Mouse (Mus musculus) hindbrain, embryonic 14.5 days (tissue): ENCODE results near the gene Wdr18. TPM values are rescaled to one million over a fixed set of nuclear protein-coding genes. Genes with fewer than 3 reads are reported as not detected.

Experiments used
- ATAC-seq: fragments of 200-750 bp; cut with Nextera tagmentation; 2 replicates; pipeline ENCODE4 v1.8.0; 2017; ENCODE audit warnings: moderate number of reproducible peaks, mild to moderate bottlenecking, moderate TSS enrichment, moderate library complexity; ENCODE audit not compliant: low FRiP score
- DNase-seq: peaks from one replicate; pipeline ENCODE4 v3.0.0-alpha.2; 2015; ENCODE audit warnings: low spot score
- H3K27ac ChIP-seq: fragments of 300-500 bp; sonication (generic); 2 replicates; pipeline ENCODE4 v1.5.1; 2014; ENCODE audit warnings: mild to moderate bottlenecking, moderate library complexity
- H3K27me3 ChIP-seq: fragments of 300-500 bp; sonication (generic); 2 replicates; pipeline ENCODE4 v1.6.1; 2014; ENCODE audit warnings: mild to moderate bottlenecking, low read length, mixed read lengths; ENCODE audit not compliant: control insufficient read depth, insufficient read depth
- H3K36me3 ChIP-seq: fragments of 300-500 bp; sonication (generic); replicated peaks from 2 replicates; pipeline ENCODE4 v1.6.1; 2014; ENCODE audit not compliant: control insufficient read depth, insufficient read depth
- H3K4me1 ChIP-seq: fragments of 300-500 bp; sonication (generic); replicated peaks from 2 replicates; pipeline ENCODE4 v1.6.1; 2014; ENCODE audit warnings: antibody characterized with exemption, low read length, mixed read lengths; ENCODE audit not compliant: control insufficient read depth, insufficient read depth
- H3K4me2 ChIP-seq: fragments of 300-500 bp; sonication (generic); replicated peaks from 2 replicates; pipeline ENCODE4 v1.6.1; 2014; ENCODE audit warnings: mild to moderate bottlenecking, moderate library complexity
- H3K4me3 ChIP-seq: fragments of 300-500 bp; sonication (generic); replicated peaks from 2 replicates; pipeline ENCODE4 v1.5.1; 2014; ENCODE audit warnings: mild to moderate bottlenecking, low read length
- H3K9ac ChIP-seq: fragments of 300-500 bp; sonication (generic); 2 replicates; pipeline ENCODE4 v1.6.1; 2014
- H3K9me3 ChIP-seq: fragments of 300-500 bp; sonication (generic); 2 replicates; pipeline ENCODE4 v1.6.1; 2016; ENCODE audit warnings: low read length; ENCODE audit not compliant: control insufficient read depth
- WGBS: fragments of 180-500 bp; shearing (Covaris S2); extraction: QIAGEN DNeasy Blood & Tissue Kit; methylation state at CpG from one replicate; pipeline ENCODE4 v1.1.7; 2014; 5-methylcytosine and 5-hydroxymethylcytosine counted together
- polyA plus RNA-seq: library from polyadenylated mRNA; unstranded; fragments of >200 nt; fragmentation: Nextera tagmentation; extraction: Ambion mirVana; gene quantifications from 2 replicates; pipeline ENCODE4 v1.2.1, GENCODE M21; 2014

Wdr18 gene
- polyA plus RNA-seq = 91.8 and 97.8 TPM in 2 replicates

DNA sequence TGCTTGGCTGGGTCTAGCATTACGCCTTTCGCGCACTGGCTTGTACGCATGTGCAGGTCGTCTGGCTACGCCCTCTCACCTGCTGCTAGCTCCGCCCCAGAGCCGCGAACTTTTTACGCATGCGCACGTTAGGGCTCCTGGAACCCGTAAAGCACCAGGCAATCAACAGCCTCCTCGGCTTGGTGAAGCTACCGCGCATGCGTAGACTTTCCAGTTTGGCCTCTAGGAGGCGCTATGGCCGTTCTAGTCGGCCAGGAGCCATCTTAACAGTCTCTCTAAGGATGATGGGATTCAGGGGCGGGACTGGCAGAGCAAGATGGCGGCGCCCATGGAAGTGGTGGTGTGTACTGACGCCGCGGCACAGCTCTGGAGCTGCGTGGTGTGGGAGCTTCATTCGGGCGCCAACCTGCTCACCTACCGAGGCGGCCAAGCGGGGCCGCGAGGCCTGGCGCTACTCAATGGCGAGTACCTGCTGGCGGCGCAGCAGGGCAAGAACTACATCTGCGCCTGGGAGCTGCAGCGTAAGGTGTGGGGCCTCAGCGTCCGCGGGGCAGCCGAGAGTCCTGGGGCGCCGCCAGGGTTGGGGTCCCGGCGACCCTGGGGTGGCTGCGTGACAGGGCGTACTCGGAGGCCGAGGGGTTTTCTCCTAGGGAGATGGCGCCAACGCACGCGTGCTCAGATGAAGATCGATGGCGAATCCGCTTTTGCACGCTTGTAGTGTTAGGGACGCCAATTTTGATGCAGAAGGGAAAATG is at the start of gene Wdr18:
Wdr18 (plus strand) TSS at position 306 of the 755 bp plus-strand sequence.
- peak; percentile 100 for DNase-seq
- no peaks in the 10 kb centered on the region for H3K9me3 ChIP-seq
- H3K4me1 ChIP-seq = peaks cover 10% of the 10 kb centered on the region
- peak within 1 kb of the TSS; percentile 69; the same call in 1 of the 2 replicates for H3K27ac ChIP-seq
- WGBS = under 1% methylated on average over 61 of the region's 61 CpGs
- peaks cover 37% of the 10 kb centered on the region for H3K36me3 ChIP-seq
- H3K27me3 ChIP-seq = no peaks in the 10 kb centered on the region
- peak within 1 kb of the TSS; percentile 88 for H3K4me2 ChIP-seq
- peak within 1 kb of the TSS; percentile 83 for H3K9ac ChIP-seq
- ATAC-seq = peak; percentile 96
- H3K4me3 ChIP-seq = peak within 1 kb of the TSS; percentile 96

DNA sequence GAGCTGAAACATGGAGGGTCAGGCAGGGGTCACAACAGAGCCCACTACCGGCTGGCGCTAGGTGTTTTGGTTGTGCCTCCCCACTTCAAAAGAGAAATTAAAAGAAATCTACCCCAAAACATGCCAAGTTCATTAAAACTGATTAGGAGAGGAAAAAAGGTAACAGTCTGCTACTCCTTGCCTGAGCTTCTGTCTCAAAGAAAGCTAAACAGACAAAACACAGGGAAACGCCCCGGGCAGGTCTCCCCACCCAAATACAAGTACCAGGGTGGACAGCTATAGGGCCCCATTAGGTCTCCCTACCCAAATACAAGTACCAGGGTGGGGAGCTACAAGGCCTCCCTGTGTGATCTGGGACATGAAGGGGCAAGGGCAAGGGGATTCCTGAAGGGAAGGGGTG is 49.4 kb upstream of the Wdr18 start, which contains the start of gene Gm26602:
Gm26602 (plus strand) TSS at position 301 of the 400 bp plus-strand sequence.
- H3K27ac ChIP-seq = peak within 1 kb of the TSS; percentile 98
- H3K4me1 ChIP-seq = peaks cover 20% of the 10 kb centered on the region
- no peak within 1 kb of the TSS for H3K4me3 ChIP-seq
- ATAC-seq = no peak
- DNase-seq = no peak
- H3K27me3 ChIP-seq = no peaks in the 10 kb centered on the region
- peak within 1 kb of the TSS; percentile 42; the same call in 1 of the 2 replicates for H3K4me2 ChIP-seq
- H3K9ac ChIP-seq = peak within 1 kb of the TSS; percentile 83
- WGBS = 95% methylated on average over 4 of the region's 4 CpGs
- no peaks in the 10 kb centered on the region for H3K9me3 ChIP-seq
- H3K36me3 ChIP-seq = peaks cover 23% of the 10 kb centered on the region

DNA sequence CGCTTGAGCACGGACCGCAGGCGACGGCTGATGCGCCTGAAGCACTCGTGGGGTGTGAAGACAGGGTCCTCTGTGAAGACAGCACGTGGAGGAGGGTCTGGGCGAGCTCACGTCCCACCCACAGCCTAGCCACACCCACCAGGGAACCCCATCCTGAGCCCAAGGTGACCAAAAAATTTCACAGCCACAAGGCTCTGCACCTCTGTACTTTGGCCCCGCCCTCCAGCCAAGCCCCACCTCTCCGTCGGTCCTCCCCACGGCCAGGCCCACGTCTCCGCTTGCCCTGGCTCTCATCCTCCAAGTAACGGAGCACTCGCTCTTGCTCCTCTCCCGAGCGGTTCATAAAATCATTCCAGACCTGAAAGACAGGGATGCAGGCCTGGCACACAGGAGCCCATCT is 47.5 kb upstream of the Wdr18 start:
- ATAC-seq = no peak
- Histone ChIP-seq H3K4me1 (peaks cover 29% of the 10 kb centered on the region), H3K36me3 (peaks cover 16% of the 10 kb centered on the region), H3K27ac (no peak overlapping the region), H3K4me2 (no peak overlapping the region), H3K9ac (no peak overlapping the region), H3K9me3 (no peaks in the 10 kb centered on the region), H3K4me3 (no peak overlapping the region), H3K27me3 (peaks cover under 1% of the 10 kb centered on the region; the same call in 1 of the 2 replicates)
- DNase-seq = no peak
- 69% methylated on average over 20 of the region's 20 CpGs for WGBS

DNA sequence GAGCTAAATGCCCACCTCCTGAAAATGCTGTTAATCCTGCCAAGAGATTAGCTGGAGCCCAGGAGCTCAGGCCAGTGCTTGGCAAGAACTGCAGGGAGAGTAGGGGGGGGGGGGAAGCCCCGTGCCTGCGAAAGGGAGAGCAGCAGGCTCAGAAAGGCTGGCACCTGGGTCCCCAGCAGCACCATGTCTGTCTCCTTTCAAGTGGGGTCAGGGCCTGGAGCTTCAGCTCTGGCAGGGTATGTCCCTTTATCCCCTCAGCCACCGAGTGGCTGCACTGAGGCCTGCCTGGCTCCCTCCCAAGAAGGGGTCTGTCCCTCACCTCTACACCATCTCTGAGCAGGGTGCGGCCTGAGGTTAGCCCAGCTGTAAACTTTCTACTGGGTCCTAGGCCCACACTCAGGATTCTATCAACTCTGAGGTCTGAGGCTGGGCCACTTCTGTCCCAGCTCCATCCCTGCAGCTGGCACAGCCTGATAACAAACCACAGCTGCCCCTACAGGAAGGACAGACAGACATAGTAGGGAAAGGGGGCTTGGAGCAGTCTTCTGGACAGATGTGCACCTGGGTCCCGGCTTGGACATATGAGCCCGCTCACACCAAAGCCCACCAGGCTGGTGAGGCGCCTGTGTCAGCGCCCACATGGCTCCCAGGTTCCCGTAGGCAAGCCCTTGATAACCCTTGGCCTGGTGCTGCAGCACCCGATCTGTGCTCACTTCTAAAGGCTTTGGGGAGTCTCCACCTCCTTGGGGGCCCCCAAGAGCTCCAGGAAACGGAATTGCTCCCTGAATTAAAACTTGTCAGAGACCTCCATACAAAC is 45.6 kb upstream of the Wdr18 start:
- ATAC-seq (no peak), DNase-seq (no peak)
- H3K27ac ChIP-seq = no peak overlapping the region
- H3K27me3 ChIP-seq = peaks cover 20% of the 10 kb centered on the region
- H3K9me3 ChIP-seq = no peaks in the 10 kb centered on the region
- H3K4me3 ChIP-seq = no peak overlapping the region
- H3K36me3 ChIP-seq = peaks cover 16% of the 10 kb centered on the region
- 68% methylated on average over 11 of the region's 11 CpGs for WGBS
- no peak overlapping the region for H3K4me2 ChIP-seq
- H3K9ac ChIP-seq = peak overlapping the region; percentile 32
- peaks cover 24% of the 10 kb centered on the region for H3K4me1 ChIP-seq

DNA sequence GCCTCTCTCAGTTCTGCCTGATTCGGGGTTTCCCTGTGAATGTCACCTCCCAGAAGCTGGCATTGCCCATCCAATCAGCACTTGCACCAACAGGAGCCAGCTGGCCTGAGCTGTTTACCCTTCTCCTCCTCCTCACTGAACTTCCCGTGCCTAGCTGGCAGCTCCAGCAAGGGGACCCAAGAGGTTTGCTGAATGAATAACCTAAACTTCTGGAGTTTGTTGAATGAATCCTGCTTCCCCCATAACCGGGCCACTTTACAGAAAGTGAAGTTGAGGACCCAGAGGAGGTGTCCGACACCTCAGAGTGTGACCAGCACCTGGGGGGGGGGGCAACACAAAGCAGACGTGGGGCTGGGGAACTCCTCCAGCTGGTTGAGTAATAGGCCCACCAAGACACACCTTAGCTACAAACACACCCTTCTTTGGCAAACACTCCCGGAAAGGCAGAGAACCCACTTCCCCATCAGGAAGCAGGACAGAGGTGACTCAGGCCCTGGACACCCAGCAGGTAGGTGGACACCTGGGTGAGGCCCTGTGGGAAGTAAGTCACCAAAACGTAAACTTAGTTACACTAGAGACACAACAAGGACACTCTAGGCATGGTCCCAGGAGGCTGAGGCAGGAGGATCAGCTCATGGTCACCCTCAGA is 44.9 kb upstream of the Wdr18 start:
- H3K27me3 ChIP-seq = peaks cover 27% of the 10 kb centered on the region
- H3K4me2 ChIP-seq = peak overlapping the region; percentile 80
- no peaks in the 10 kb centered on the region for H3K9me3 ChIP-seq
- ATAC-seq = no peak
- H3K36me3 ChIP-seq = peaks cover 16% of the 10 kb centered on the region
- H3K4me1 ChIP-seq = peaks cover 18% of the 10 kb centered on the region
- 75% methylated on average over 7 of the region's 7 CpGs for WGBS
- H3K27ac ChIP-seq = no peak overlapping the region
- peak overlapping the region; percentile 32; the same call in 1 of the 2 replicates for H3K9ac ChIP-seq
- DNase-seq = no peak
- no peak overlapping the region for H3K4me3 ChIP-seq

DNA sequence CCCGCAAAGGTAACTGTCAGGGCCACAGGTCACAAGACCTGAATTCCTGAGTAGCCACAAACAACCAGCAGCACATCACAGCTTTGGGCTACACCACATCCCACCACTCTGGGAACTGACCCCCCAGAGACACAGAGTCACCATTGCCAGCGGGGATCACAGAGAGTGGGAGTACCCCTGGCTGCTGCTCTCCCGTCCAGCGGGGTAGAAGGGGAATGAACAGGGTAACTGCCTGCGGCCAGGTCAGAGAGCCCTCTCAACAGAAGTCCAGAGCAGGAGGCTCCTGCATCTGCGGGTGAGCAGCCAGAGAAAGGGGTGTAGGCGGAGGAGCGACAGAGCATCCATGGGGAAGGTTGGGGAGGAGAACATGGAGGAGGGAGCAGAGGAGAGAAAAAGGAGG is 43.9 kb upstream of the Wdr18 start:
- H3K4me3 ChIP-seq = peak overlapping the region; percentile 68
- DNase-seq (no peak), ATAC-seq (no peak)
- H3K36me3 ChIP-seq = peaks cover 8% of the 10 kb centered on the region
- peak overlapping the region; percentile 74; the same call in 1 of the 2 replicates for H3K27ac ChIP-seq
- H3K9me3 ChIP-seq = no peaks in the 10 kb centered on the region
- H3K4me2 ChIP-seq = peak overlapping the region; percentile 80
- H3K4me1 ChIP-seq = peaks cover 22% of the 10 kb centered on the region
- H3K9ac ChIP-seq = peak overlapping the region; percentile 93
- whole genome bisulfite sequencing = 6% methylated on average over 8 of the region's 8 CpGs
- peaks cover 37% of the 10 kb centered on the region for H3K27me3 ChIP-seq

DNA sequence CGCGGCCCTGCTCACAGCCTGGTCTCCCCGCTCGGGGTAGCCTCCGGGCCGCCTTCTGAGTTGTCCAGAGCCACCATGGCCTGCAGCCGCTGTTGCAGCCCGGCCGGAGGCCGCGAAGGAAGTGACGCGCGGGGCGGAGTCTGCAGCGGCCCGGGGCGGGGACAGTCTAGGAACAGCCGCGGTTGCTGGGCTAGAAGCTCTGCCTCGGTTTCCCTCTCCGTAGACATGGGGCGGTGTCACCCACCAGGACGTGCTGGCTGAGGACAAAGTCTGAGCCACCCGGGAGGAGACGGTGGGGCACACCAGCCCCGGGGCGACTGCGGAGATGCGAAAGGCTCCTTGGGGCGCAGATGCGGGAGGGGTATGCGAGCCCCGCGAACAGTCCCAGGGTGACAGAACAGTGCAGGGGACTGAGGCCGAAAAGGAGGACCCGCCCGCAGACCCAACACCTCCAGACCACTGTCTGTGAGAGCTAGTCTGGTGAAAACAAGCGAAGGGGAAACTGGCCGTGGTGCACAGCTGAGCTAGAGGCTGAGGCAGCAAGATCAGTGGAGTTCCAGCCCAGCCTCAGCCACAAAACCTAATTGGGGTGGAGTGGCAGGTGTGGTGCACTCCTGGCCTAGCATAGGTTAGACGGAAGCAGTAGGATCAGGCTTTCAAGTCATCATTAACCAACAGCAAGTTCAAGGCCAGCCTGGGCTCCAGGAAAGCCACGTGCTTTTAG is 43.0 kb upstream of the Wdr18 start, which contains the start of gene Kiss1r:
Kiss1r (plus strand) TSS at position 164 of the 724 bp plus-strand sequence.
- Histone ChIP-seq H3K36me3 (no peaks in the 10 kb centered on the region), H3K9me3 (no peaks in the 10 kb centered on the region), H3K9ac (peak within 1 kb of the TSS; percentile 93), H3K4me2 (peak within 1 kb of the TSS; percentile 80), H3K27me3 (peaks cover 45% of the 10 kb centered on the region), H3K4me1 (peaks cover 30% of the 10 kb centered on the region), H3K4me3 (peak within 1 kb of the TSS; percentile 68), H3K27ac (peak within 1 kb of the TSS; percentile 74)
- DNase-seq (peak; percentile 83), ATAC-seq (peak; percentile 77)
- WGBS = 3% methylated on average over 42 of the region's 42 CpGs

DNA sequence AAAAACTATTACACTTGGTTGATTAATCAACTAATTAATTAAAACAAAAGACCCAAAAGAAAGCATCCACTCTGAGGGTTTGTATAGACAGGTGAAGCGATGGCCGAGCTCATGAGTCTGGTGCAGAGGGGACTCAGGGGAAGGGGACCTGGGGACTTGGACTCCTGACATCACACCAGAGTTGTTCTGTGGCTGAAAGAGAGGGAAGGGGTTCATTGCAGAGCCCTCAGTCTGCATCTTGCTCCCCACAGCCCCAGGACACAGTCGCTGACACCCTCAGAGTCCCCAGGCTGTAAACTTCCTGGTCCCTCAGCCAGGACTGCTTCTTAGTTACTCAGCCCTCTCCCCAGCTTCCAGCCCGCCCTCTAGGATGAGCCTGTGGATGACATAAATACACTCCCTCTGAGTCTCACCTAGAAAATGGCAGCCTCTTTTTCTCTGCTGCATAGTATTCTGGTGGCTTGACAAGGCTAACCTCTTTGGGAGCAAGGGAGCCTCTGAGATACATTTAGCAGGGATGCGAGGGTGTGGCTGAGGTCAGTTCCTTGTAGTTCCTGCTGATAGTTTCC is 42.3 kb upstream of the Wdr18 start:
- no peak for DNase-seq
- H3K9ac ChIP-seq = no peak overlapping the region; the same call in 1 of the 2 replicates
- 64% methylated on average over 5 of the region's 5 CpGs for WGBS
- ATAC-seq = no peak
- H3K4me3 ChIP-seq = peak overlapping the region; percentile 68
- no peak overlapping the region for H3K27ac ChIP-seq
- peaks cover 30% of the 10 kb centered on the region for H3K4me1 ChIP-seq
- peaks cover 52% of the 10 kb centered on the region for H3K27me3 ChIP-seq
- no peaks in the 10 kb centered on the region for H3K36me3 ChIP-seq
- H3K9me3 ChIP-seq = no peaks in the 10 kb centered on the region
- H3K4me2 ChIP-seq = peak overlapping the region; percentile 80
